Comparison of ENCODE assay signal across 9 mouse cellular contexts in genomic region chr7:143583956-143584355, GRCm38 (mm10). TPM values are rescaled to one million over a fixed set of nuclear protein-coding genes. Genes with fewer than 3 reads are reported as not detected.
A peak's percentile ranks its signal among the peaks of the same experiment; 100 is the strongest.
DNase-seq lines count a peak whose midpoint lies in the region; ATAC-seq lines count a peak whose summit lies in the region.
"Had no signal": no experiment of that assay in that cellular context is flagged by ENCODE, and none has a peak within 500 bp of the region (broad histone marks: within the 10 kb centered on the region; RNA-seq: fewer than 3 reads in every experiment).

No protein-coding gene starts in this region.

- H3K4me3 ChIP-seq in forebrain, embryonic 14.5 days (ENCODE audit: low read depth, low read length): no peak overlapping the region
- H3K4me3 ChIP-seq in forebrain, embryonic 13.5 days: no peak overlapping the region
- H3K4me3 ChIP-seq: liver, embryonic 15.5 days had no signal

- H3K9ac ChIP-seq in forebrain, embryonic 14.5 days (ENCODE audit: low read length): no peak overlapping the region
- H3K9ac ChIP-seq in forebrain, embryonic 13.5 days: no peak overlapping the region
- H3K9ac ChIP-seq: liver, embryonic 15.5 days had no signal

- no peaks in the 10 kb centered on the region for H3K27me3 ChIP-seq in forebrain, embryonic 14.5 days (replicated peaks; ENCODE audit: control insufficient read depth, insufficient read depth, low read length)
- no peaks in the 10 kb centered on the region for H3K27me3 ChIP-seq in forebrain, embryonic 13.5 days
- H3K27me3 ChIP-seq: liver, embryonic 15.5 days had no signal

- H3K4me2 ChIP-seq in forebrain, embryonic 14.5 days (ENCODE audit: low read length): no peak overlapping the region
- no peak overlapping the region for H3K4me2 ChIP-seq in forebrain, embryonic 13.5 days
- H3K4me2 ChIP-seq: liver, embryonic 15.5 days had no signal

- no peak for ATAC-seq in forebrain, embryonic 14.5 days
- no peak for ATAC-seq in forebrain, embryonic 13.5 days
- ATAC-seq in erythroid progenitor cell, adult 5-6 weeks (replicated peaks; ENCODE audit: low FRiP score, poor library complexity, severe bottlenecking): peak; percentile 71

- no peaks in the 10 kb centered on the region for H3K4me1 ChIP-seq in forebrain, embryonic 14.5 days (ENCODE audit: control insufficient read depth, insufficient read depth, low read length)
- H3K4me1 ChIP-seq in forebrain, embryonic 13.5 days: no peaks in the 10 kb centered on the region
- H3K4me1 ChIP-seq: liver, embryonic 15.5 days had no signal

- H3K36me3 ChIP-seq in forebrain, embryonic 14.5 days (ENCODE audit: control insufficient read depth, insufficient read depth, low read length): peaks cover 79% of the 10 kb centered on the region
- H3K36me3 ChIP-seq in forebrain, embryonic 13.5 days (ENCODE audit: poor library complexity, severe bottlenecking): peaks cover 93% of the 10 kb centered on the region

- DNase-seq in forebrain, embryonic 14.5 days (ENCODE audit: low spot score): peak; percentile 53
- DNase-seq in CD4-positive helper T cell, adult 2 months (ENCODE audit: low read depth, low spot score): peak; percentile 78
- DNase-seq in adrenal gland, postnatal 4 days (ENCODE audit: low spot score in 2 of 2): peak; percentile 28 to 55
- DNase-seq in kidney, postnatal 10 days: peak; percentile 86
- DNase-seq in lung, postnatal 25 days (ENCODE audit: low spot score): peak; percentile 57
- DNase-seq in spleen, postnatal 10 days (ENCODE audit: low spot score in 2 of 2): peak; percentile 54 to 88

- WGBS in forebrain, embryonic 14.5 days: 40% methylated on average over 3 of the region's 3 CpGs
- 34% methylated on average over 3 of the region's 3 CpGs for WGBS in forebrain, embryonic 13.5 days

- no peaks in the 10 kb centered on the region for H3K9me3 ChIP-seq in forebrain, embryonic 14.5 days (replicated peaks; ENCODE audit: control insufficient read depth, low read length)
- H3K9me3 ChIP-seq in forebrain, embryonic 13.5 days (replicated peaks): no peaks in the 10 kb centered on the region
- H3K9me3 ChIP-seq: liver, embryonic 15.5 days had no signal

- H3K27ac ChIP-seq in forebrain, embryonic 14.5 days (ENCODE audit: low read depth, low read length): no peak overlapping the region
- no peak overlapping the region for H3K27ac ChIP-seq in forebrain, embryonic 13.5 days
- H3K27ac ChIP-seq: liver, embryonic 15.5 days had no signal

RNA-seq across cellular contexts. Expression of gene Cars, which starts 15.9 kb away (rescaled TPM):
- polyA plus RNA-seq in forebrain, embryonic 14.5 days (2014; fragmentation: Nextera tagmentation; extraction: Ambion mirVana): 51.5 and 59.2 TPM in 2 replicates
- 64.4 and 73.7 TPM in 2 replicates for polyA plus RNA-seq in forebrain, embryonic 13.5 days (2015; fragmentation: Nextera tagmentation; extraction: Ambion mirVana)
- 10 to 100 TPM; 44.1 to 45.0 TPM for total RNA-seq in adrenal gland, postnatal 4 days (2021)
- total RNA-seq in erythroid progenitor cell, adult 5-6 weeks (2015; ENCODE audit: low replicate concordance): 139 and 184 TPM in 2 replicates
- 212 and 322 TPM in 2 replicates for total RNA-seq in erythroid progenitor cell, adult 5-6 weeks (2017; ENCODE audit: low replicate concordance)

RNA-seq across cellular contexts. Expression of gene Nap1l4, which starts 35.0 kb away (rescaled TPM):
- polyA plus RNA-seq in forebrain, embryonic 14.5 days (2014; fragmentation: Nextera tagmentation; extraction: Ambion mirVana): 179 and 180 TPM in 2 replicates
- 346 and 367 TPM in 2 replicates for polyA plus RNA-seq in forebrain, embryonic 13.5 days (2015; fragmentation: Nextera tagmentation; extraction: Ambion mirVana)
- 100 to 1,000 TPM; 164 to 177 TPM for total RNA-seq in adrenal gland, postnatal 4 days (2021)
- 114 and 120 TPM in 2 replicates for total RNA-seq in erythroid progenitor cell, adult 5-6 weeks (2015; ENCODE audit: low replicate concordance)
- total RNA-seq in erythroid progenitor cell, adult 5-6 weeks (2017; ENCODE audit: low replicate concordance): 158 and 165 TPM in 2 replicates

RNA-seq across cellular contexts. Expression of gene Tnfrsf26, which starts 44.6 kb away (rescaled TPM):
- polyA plus RNA-seq in forebrain, embryonic 14.5 days (2014; fragmentation: Nextera tagmentation; extraction: Ambion mirVana): 0.10 TPM in 1 of 2 replicates, not detected in the other
- 0.05 and 0.14 TPM in 2 replicates for polyA plus RNA-seq in forebrain, embryonic 13.5 days (2015; fragmentation: Nextera tagmentation; extraction: Ambion mirVana)
- total RNA-seq in adrenal gland, postnatal 4 days (2021): 1 to 10 TPM; 1.3 to 1.6 TPM
- 5.0 and 5.9 TPM in 2 replicates for total RNA-seq in erythroid progenitor cell, adult 5-6 weeks (2015; ENCODE audit: low replicate concordance)
- 0.51 and 1.7 TPM in 2 replicates for total RNA-seq in erythroid progenitor cell, adult 5-6 weeks (2017; ENCODE audit: low replicate concordance)
